Mouse (Mus musculus): ENCODE data around the gene Dgki.

Gene Dgki

DNA sequence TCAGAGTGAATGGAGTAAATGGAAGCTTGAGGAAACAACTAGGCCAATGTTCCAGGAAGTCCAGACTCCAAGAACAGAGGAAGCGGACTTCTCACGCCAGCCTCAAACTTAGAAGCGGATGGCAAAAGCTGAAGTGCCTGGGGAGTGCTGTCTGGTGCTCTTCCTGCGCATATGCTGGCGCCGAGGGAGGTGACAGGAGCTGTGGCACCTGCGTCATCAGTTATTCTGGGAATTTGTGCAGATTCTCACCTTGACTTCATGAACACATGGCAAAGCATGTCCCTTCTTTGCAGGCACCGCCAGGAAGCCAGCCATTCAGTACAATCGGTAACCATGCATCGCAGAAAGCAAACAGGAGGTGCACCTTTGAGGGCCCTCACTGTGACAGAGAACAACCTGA, 301.0 kb downstream of the Dgki start:
- peak; percentile 80 for DNase-seq

DNA sequence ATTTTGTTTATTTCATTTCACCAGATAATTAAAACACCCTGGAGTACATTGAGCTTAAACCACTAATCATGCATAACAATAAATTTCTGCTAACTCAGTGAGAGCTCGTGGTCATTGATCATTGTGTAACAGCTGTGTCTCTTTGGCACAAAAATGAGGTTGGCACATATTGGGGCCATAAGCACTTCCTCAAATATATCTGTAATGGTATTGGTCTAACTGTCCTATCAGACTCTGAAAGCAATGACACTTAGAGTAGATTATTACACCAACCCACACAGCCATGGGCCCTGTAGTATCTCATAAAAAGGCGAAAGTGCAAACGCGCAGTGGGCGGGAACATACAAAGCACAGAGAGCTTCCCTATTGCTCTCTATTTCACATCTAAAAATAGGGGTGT, 305.7 kb downstream of the Dgki start:
- no peak for DNase-seq

DNA sequence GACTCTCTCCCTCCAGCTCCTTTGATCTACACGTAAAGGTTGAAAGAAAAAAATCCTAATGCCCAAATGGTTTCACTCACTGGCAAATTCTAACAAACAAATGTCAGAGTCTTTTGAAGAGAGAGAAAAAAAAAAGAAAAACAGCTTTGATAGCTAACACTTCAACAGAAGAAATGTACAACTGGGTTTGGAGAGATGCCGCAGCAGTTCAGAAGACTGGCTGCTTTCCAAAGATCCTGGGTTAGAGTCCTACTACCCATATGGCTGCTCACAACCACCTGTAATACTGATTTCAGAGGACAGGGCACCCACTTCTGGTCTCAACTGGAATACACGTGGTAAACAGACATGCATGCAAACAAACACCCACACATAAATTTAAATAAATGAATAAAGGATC, 309.8 kb downstream of the Dgki start:
- DNase-seq, result no peak

DNA sequence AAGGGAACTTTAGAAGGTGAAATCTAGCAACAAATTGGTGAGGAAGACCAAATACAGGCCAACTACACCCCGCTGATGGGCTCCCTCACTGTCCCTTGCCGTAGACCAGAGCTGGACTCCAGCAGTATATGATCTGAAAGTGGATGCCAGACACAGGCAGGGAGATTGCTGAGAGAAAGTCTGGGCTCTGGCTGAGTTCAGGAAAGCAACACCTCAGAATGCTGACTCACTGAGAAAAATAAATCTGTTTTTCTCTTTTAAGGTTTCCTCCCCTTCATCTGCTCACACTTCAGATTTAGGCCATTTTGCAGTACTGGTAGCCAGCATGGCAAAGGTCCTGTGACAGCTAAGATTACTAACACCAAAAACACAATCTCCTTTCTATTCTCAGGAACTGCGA, 311.2 kb downstream of the Dgki start:
- no peak for DNase-seq

DNA sequence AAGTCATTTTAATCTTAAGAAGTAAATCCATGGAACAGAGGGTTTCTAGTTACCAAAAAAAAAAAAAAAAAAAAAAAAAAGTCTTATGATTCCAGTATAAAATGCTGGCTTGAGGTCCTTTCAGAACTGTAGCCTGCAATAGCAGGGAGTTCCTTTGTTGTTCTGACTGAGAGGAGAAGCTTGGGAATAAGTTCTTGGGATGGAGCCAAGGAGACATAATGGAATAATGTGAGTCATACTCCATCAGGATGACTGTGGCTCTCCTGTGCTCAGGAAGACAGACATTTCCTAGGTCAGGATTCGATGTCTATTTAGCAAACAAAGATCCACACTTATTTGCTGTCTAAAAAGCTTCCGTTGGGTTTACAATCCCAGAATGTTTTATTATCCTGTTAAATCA, 318.3 kb downstream of the Dgki start:
- peak; percentile 21 for DNase-seq

DNA sequence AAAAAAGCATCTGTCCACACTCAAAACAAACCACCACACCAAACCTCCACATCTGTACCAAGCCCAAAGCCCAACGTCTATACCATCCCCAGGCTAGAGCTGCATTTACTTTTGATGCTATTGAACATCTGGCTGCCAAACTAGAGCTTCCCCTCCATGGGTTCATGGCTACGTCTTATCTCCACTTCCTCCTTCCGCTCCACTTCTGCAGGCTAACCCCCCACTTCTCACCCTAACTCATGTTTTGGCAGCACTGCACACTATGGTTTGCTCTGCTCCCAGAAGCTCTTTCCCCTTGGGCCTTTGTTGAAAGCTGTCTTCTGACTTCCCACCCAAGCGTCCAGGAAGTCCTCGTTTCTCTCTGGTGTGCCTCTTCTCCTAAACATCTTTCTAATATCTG, 319.5 kb downstream of the Dgki start:
- DNase-seq, result no peak

DNA sequence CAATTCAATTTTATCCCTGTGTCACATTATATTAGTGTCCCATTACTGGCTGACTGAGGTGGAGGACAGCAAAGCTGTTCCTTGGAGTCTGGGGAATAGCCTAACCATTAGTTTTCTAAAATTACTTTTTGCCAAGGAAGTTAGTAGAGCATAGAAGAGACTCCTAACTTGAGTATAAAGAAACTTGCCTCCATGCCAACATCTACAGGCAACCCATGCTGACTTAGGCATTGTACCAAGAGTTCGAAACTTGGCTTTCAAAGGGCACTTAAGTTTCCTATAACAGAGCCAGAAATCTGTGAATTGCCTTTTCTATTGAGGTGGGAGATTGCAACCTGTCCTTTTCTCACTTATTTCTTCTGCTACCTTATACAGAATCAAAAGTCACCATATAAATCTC, 321.8 kb downstream of the Dgki start:
- DNase-seq, result no peak

DNA sequence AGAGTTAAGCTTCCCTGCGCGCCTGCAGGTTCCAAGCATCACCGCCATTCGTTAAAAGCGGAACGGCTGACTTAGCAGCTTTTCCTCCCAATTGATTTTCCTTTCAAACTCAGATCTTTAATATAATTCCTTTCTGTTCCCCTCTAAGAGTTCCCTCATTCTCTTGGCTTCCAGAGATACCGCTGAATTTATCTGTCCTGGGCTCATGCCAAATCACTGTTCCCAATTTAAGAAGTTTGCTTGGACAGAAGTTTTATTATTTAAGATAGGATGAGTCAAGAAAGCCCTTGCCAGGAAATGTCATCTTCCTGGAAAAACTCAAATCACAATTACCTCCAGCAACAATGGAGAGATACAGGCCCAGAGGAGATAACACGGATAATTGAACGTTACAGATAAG, 326.9 kb downstream of the Dgki start:
- DNase-seq, result no peak

DNA sequence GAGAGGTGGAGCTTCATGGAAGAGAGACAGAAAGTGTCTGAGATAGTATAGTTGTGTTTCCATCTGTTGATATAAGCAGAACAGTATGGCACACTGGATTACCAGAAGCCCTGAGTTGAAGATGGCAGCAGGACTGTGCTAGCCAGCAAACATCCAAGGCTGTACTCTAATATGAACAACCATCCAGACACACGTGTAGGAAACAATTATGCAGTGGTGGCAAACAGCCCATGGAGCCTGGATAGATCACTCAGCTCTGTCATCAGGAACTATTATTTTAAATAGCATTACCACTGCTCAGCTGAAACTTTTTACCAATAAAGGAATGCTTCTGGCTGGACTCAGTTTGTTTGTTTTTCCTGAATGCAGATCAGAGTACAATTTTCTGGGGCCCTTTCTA, 327.5 kb downstream of the Dgki start:
- no peak for DNase-seq

DNA sequence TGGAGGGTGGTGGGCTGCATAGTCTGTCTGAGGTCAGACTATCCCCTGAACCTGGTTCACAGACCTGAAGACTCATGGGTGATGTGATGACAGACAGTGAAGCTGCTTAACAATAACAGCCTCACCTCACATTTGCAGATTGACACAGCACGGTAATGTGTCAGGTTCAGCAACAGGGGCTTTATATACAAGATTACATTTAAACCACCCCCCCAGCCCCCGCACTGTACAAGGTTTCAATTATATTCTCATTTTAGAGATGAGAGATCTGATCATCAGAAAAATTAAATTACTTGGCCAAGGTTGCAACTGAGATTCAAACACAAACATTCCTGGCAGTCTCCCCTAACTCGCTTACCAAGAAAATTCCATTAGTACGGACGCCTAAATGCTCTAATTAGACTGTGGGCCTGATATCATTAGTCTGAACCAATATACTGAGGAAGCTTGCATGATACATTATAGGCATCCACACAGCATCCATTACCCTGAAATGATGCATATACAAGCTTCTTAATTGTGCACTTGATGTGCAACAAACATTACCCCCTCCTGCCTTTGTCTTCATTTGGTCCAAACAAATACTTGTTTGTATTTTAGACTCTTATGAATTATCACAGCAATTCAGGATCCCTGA, 330.6 kb downstream of the Dgki start:
- DNase-seq, result no peak

DNA sequence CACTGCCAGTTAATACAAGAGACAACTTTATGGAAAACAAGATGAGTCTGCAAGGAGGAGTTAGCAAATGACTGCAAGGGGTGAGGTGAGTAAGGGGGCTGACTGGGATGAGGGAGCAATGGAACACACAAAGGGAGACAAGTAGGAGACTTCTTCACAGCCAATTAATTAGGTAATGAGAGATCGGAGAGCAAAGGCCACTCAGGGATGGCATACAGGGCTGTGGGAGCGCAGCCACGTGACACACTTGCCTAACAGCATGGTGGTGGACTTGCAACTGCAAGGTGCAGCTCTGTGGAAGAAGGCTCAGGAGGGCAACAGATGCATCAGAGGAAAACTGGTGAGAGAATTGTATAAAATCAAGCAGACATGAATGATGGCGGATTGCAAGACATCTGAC, 339.3 kb downstream of the Dgki start:
- DNase-seq, result no peak

DNA sequence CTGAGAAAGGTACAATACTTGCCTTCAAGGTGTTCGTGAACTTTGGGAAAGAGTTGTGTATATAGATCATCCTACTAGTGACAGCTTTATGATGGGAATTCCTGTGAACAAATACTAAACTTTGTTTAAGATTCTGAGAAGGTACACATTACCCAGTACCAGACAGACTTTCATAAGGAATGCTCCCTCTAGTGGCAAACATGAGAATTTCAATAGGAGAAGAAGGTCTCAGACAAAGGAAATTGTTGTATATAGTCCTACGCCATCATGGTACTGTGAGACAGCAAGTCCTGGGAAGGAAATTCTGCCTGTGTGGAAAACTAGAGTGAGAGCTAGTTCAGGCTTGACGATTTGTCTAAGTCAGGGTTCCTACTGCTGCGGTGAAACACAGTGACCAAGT, 344.7 kb downstream of the Dgki start:
- DNase-seq, result no peak

DNA sequence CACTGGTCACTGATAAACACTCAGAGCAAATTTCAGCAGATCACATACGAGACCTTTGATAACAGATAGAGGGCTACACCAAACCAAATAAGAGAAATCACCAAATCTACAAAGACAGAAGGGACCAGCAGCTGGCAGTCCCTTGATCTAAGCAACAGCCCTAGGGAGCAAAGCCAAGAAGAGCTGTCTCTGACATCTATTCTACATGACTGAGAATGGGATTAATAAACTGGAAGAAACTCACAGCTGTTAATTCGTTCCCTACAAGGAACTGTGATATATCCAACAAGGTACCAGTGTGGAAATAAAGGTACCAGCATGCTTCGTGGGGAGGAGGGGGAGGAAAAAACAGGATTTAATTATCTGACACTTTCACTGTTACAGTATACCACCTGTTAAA, 349.3 kb downstream of the Dgki start:
- no peak for DNase-seq

DNA sequence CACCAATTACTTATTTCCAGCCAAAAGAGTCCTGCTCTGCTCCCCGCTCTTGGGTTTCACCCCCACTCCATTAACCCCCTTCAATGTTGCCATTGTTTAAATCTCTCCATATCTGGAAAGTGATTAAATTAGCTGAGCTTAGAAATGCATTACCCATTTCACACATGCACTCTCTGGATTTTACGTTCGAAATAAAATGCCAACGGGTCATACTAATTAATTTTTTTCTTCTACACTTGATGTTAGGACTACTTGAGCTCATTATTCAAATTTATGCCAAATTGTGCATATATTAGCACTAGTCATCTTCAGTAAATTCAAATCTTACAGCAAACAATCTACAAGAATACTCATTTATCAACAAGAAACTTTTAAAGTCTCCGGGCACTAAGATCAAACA, 352.1 kb downstream of the Dgki start:
- no peak for DNase-seq

DNA sequence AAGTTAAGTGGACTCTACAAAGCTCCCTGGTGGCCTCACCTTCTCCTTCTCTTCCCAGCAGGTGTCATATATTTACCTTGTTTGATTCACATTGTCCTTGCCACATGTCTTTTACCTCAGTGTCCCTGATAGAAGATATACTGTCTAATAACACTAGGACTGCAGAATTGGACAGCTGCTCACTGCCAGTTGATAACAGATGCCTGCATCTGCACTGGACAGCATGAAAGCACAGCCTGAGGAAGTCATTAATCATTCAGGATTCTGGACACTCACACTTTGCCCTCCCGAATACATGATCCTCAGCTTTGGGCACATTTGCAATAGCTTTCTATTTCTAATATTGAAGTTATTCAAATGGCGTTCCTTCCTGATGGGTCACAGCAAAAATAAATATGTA, 362.5 kb downstream of the Dgki start:
- DNase-seq, result no peak

DNA sequence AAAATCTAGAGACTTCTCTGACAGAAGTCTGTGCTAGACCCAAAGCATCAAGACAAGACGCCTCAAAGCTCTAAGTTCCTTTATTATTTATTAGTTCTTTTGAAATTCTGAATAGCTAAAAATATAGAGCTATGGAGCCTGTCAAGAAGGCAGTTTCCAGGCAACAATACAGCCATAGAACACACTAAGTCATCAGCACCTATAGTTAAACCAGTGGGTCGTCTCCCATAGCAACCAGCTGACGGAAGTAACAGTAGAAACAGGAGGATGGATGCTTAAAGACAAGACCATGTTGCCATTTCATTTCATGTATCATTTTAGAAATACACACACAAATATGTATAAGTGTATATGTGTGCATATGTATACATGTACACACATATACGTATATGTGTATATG, 363.2 kb downstream of the Dgki start:
- no peak for DNase-seq

DNA sequence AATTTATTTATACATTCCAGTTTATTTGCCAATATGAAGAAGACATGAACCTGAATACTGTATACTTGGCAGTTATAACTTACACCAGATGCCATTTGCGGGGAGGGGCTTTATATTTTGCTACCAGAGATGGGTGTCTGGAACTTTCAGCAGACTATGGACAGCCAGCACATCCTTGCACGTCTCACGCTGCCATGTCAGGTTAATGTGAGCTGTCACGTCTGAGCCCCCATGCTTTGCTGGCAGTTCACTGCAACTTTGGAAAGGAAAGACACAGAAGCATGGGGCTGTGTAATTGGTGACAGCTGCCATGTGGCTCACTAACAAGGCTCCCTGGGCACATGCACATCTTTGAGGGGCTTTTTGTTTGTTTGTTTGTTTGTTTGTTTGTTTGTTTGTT, 368.5 kb downstream of the Dgki start:
- no peak for DNase-seq

DNA sequence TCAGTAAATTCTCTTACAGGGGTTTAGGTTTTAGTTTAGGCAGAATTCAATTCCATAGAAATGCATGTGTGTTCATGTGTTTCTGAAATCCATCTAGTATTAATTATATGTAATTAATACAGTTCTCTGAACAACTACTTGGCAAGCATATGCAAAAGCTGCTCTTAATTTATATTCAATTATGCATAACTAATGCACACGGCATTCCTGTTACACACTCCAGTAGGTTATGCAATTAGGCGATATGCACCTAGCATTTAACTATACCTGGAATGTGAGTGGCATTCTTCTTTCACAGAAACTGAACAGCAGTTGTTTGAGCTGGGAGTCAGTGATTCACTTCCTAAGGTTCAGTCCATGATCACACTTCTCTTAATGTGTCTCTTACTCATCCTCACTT, 370.2 kb downstream of the Dgki start:
- no peak for DNase-seq

DNA sequence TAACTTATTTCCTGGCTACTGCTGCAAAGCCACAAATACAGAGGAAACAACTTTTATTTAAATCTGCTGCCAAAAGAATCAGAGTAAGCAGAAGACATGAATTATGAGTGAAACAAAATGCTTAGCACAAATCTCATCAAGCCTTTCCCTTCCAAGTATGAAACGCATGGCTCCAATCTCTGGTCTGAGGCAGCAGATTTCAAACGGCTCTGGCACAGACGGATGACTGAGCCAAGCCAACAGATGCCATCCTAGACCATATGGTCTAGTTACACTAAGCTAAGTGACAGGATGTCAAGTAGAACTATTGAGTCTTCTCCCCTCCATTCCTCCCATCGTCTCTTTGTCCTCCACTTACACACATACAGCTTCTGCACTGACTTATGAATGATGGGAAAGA, 373.5 kb downstream of the Dgki start:
- DNase-seq, result peak; percentile 46

DNA sequence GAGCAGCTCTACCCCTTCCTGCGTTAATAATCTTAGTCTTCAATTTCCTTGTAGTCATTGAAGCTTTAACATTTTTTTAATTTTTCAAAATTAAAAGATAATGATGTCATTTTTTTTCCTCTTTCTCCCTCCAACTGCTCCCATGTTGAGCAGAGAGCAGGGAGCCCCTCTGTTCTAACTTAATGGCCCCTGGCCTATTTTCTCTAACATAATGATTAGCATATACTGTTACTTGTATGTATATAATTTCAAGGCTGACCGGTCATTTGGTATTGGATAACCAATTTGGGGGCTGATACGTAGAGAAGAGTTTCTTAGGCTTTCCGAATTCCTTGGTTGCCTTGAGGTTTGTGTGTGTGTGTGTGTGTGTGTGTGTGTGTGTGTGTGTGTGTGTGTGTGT, 378.0 kb downstream of the Dgki start:
- DNase-seq, result no peak

DNA sequence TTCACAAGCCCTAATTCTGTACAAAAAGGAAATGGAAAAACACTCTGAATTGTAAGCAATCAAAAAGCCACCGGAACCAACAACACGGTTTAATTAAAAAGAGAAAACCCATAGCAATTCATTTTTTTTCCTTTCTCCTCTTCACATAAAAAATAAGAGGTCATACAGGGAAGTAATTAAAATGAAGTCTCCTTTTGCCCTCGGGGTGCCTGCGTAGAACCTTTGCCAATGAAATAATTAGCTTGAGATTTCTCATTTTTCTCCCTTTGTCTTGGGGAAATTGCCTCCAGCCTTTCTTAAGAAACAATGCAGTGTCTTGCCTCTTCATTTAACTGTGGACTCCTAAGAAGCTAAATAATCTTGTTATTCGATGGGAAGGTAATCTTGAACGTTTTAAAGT, 388.4 kb downstream of the Dgki start:
- DNase-seq, result no peak

DNA sequence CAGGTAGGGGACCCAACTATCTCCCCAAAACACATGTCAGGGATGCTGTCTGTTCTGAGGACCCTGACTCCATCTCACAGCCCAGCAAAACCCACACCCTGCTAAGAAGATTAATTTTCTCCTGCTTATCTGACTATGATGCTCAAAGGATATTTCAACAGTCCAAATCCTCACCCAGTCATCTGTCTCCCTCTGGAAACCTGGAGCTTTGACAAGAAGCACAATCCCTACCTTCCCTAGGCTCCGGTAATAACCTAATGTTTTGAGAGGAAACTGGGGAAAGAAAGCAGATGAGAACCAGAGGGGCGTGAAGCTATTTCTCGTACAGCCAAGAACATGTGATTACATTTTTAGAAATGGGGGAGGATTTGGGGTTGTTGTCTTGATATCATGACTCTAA, 392.8 kb downstream of the Dgki start:
- no peak for DNase-seq

DNA sequence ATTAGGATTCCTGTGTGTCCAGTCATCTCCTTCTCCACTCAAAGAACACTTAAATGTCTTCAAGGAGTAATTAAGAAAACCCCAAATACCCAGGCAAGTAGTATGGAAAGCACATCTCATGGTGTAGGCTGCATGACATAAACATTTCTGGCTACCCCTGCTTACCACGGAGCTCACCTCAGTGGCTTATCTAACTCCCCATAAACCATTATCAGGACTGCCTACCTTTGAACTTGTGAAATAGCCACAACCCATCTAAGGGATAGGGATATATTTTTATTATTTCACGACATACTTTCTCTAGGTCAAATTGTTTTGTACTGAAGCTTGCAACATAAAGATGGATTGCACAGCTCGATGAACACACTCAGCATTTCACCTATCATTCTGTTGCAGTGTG, 394.0 kb downstream of the Dgki start:
- no peak for DNase-seq

DNA sequence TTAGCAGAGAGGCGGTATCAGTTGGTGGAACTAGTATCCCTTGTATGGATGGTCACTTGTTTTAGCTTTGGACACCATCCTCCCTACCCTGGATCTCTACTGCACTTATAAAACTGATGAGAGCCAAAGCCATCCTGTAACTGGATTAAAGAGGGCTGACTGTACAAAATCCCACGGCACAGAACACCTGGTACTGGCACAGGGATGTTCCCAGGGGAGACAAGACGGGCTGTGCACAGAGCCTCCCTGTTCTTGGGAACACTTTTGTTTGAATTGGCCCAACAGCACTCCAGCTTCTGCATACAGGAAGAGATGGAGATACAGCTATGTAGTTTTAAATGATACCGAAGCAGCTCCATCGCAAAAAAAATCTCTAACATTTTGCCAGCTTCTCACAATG, 395.1 kb downstream of the Dgki start:
- DNase-seq, result no peak

DNA sequence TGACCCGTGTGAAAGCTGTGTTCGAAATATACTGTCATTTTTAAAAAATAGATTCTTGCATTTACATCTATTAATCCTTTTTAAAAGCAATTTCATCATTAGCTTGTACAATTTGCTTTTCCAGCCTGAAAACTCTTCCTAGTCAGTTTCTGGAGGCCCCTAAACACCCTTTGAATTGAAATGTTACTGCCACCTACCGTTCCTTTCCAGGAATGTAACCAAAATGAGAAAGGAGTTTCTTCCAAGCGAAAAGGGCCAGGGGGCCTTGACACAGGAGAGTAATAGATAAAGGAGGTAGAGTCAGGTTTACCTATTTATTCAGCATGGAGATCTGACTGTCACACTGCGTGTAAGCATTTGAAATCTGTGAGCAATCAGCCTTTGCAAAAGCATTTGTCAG, 396.2 kb downstream of the Dgki start:
- no peak for DNase-seq
